Mouse (Mus musculus) liver, embryonic 15.5 days (tissue): ENCODE data around the gene Lamc1. TPM values are rescaled to one million over a fixed set of nuclear protein-coding genes. Genes with fewer than 3 reads are reported as not detected.
A peak's percentile ranks its signal among the peaks of the same experiment; 100 is the strongest.
"Not testable (repeated sequence)": the region's sequence is repeated elsewhere in the genome, so short reads cannot be mapped to it uniquely, and the experiment has no call there.

Source experiments
- ATAC-seq: fragments of 200-750 bp; cut with Nextera tagmentation; 2 replicates; pipeline ENCODE4 v1.8.0; 2017; ENCODE audit warnings: moderate number of reproducible peaks, mild to moderate bottlenecking, moderate library complexity; ENCODE audit not compliant: insufficient read depth
- H3K27ac ChIP-seq: fragments of 300-500 bp; sonication (generic); replicated peaks from 2 replicates; pipeline ENCODE4 v1.5.1; 2015; ENCODE audit warnings: mild to moderate bottlenecking, inconsistent platforms
- H3K27me3 ChIP-seq: fragments of 300-500 bp; sonication (generic); 2 replicates; pipeline ENCODE4 v1.6.1; 2015; ENCODE audit warnings: mild to moderate bottlenecking, inconsistent platforms
- H3K36me3 ChIP-seq: fragments of 300-500 bp; sonication (generic); replicated peaks from 2 replicates; pipeline ENCODE4 v1.6.1; 2015; ENCODE audit warnings: moderate library complexity, mild to moderate bottlenecking, inconsistent platforms
- H3K4me1 ChIP-seq: fragments of 300-500 bp; sonication (generic); replicated peaks from 2 replicates; pipeline ENCODE4 v1.6.1; 2015; ENCODE audit warnings: inconsistent platforms
- H3K4me2 ChIP-seq: fragments of 300-500 bp; sonication (generic); 2 replicates; pipeline ENCODE4 v1.6.1; 2015; ENCODE audit warnings: moderate library complexity, mild to moderate bottlenecking, inconsistent platforms
- H3K4me3 ChIP-seq: fragments of 300-500 bp; sonication (generic); replicated peaks from 2 replicates; pipeline ENCODE4 v1.5.1; 2015; ENCODE audit warnings: mild to moderate bottlenecking, inconsistent platforms
- H3K9ac ChIP-seq: fragments of 300-500 bp; sonication (generic); 2 replicates; pipeline ENCODE4 v1.6.1; 2015; ENCODE audit warnings: moderate library complexity, mild to moderate bottlenecking, inconsistent platforms
- H3K9me3 ChIP-seq: fragments of 300-500 bp; sonication (generic); replicated peaks from 2 replicates; pipeline ENCODE4 v1.6.1; 2016; ENCODE audit warnings: inconsistent platforms
- WGBS: fragments of 180-500 bp; shearing (Covaris S2); methylation state at CpG from one replicate; pipeline ENCODE4 v1.1.7; 2015; ENCODE audit warnings: mixed read lengths; ENCODE audit not compliant: insufficient replicate concordance; 5-methylcytosine and 5-hydroxymethylcytosine counted together
- polyA plus RNA-seq: library from polyadenylated mRNA; unstranded; fragments of >200 nt; fragmentation: Nextera tagmentation; extraction: Ambion mirVana; gene quantifications from 2 replicates; pipeline ENCODE4 v1.2.1, GENCODE M21; 2015

Gene Lamc1
- polyA plus RNA-seq, 1 experiment from 2014 or later, result 7.1 TPM

DNA sequence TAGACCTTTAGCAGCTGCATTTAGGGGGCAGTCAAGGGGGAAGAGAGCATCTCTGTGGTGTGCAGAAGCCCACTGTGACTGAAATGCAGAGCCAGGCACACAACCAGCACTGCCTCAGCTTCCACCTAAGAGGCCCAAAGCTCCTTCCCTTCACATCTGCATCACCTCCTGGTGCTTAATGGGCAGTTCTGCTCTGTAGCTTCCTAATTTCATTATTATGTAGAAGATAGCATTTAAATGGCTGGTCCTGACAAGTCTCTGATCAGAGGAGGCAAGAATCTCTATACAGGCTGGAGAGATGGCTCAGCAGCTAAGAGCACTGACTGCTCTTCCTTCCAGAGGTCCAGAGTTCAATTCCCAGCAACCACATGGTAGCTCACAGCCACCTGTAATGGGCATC lies 16.3 kb downstream of the Lamc1 start:
- Histone ChIP-seq H3K36me3 (no peaks in the 10 kb centered on the region), H3K27ac (no peak overlapping the region), H3K9ac (no peak overlapping the region), H3K4me2 (no peak overlapping the region), H3K4me3 (no peak overlapping the region), H3K9me3 (no peaks in the 10 kb centered on the region), H3K4me1 (peaks cover 10% of the 10 kb centered on the region; the same call in 1 of the 2 replicates), H3K27me3 (no peaks in the 10 kb centered on the region)
- no peak for ATAC-seq

- Histone ChIP-seq H3K9me3 (no peaks in the 10 kb centered on the region), H3K4me2 (no peak overlapping the region), H3K9ac (no peak overlapping the region), H3K36me3 (no peaks in the 10 kb centered on the region), H3K27me3 (no peaks in the 10 kb centered on the region), H3K4me3 (no peak overlapping the region), H3K27ac (no peak overlapping the region), H3K4me1 (0 out of 2 replicates have a peak, but pooled peaks cover 2% of the 10 kb centered on the region)
- 74% methylated on average over 6 of the region's 6 CpGs for WGBS
- no peak for ATAC-seq
Measured at GRCm38 (mm10) chr1:153315121-153315520, 17.5 kb downstream of the Lamc1 start.

GRCm38 (mm10) chr1:153312992-153313391 lies 19.6 kb downstream of the Lamc1 start:
- ATAC-seq, result no peak
- H3K9ac ChIP-seq, result no peak overlapping the region
- no peak overlapping the region for H3K27ac ChIP-seq
- no peak overlapping the region for H3K4me3 ChIP-seq
- 56% methylated on average over 5 of the region's 5 CpGs for WGBS
- H3K36me3 ChIP-seq, result no peaks in the 10 kb centered on the region
- H3K27me3 ChIP-seq, result no peaks in the 10 kb centered on the region
- H3K4me2 ChIP-seq, result no peak overlapping the region
- H3K9me3 ChIP-seq, result no peaks in the 10 kb centered on the region
- H3K4me1 ChIP-seq, result peaks cover 16% of the 10 kb centered on the region

DNA sequence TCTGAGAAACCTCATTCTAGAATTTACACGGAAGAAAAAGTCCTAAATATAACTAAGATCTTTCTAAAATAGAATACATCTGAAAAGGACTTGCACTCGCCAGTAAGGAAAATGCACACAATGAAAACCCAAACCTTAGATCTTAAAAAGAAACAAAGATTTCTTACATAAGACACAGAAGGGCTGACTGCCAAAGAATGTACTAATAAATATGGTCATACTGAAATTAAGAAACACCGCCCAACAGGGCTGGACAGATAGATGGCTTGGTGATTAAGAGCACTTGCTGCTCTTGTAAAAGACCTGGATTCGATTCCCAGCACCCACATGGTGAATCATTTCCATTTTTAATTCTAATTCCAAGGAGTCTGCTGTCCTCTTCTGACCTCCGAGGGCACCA lies 22.4 kb downstream of the Lamc1 start:
- peaks cover 25% of the 10 kb centered on the region for H3K4me1 ChIP-seq
- WGBS, result 64% methylated on average over 5 of the region's 5 CpGs
- no peaks in the 10 kb centered on the region for H3K36me3 ChIP-seq
- no peak overlapping the region for H3K27ac ChIP-seq
- no peaks in the 10 kb centered on the region for H3K9me3 ChIP-seq
- H3K4me3 ChIP-seq, result no peak overlapping the region
- no peak for ATAC-seq
- no peak overlapping the region for H3K4me2 ChIP-seq
- no peak overlapping the region for H3K9ac ChIP-seq
- H3K27me3 ChIP-seq, result no peaks in the 10 kb centered on the region

GRCm38 (mm10) chr1:153309310-153309709 lies 23.3 kb downstream of the Lamc1 start:
- ATAC-seq, result no peak
- H3K27ac ChIP-seq, result no peak overlapping the region
- H3K4me2 ChIP-seq, result no peak overlapping the region
- no peaks in the 10 kb centered on the region for H3K27me3 ChIP-seq
- no peak overlapping the region for H3K4me3 ChIP-seq
- no peaks in the 10 kb centered on the region for H3K36me3 ChIP-seq
- peaks cover 25% of the 10 kb centered on the region for H3K4me1 ChIP-seq
- H3K9ac ChIP-seq, result no peak overlapping the region
- WGBS, result 54% methylated on average over 4 of the region's 4 CpGs
- H3K9me3 ChIP-seq, result no peaks in the 10 kb centered on the region

- no peaks in the 10 kb centered on the region for H3K9me3 ChIP-seq
- peaks cover 25% of the 10 kb centered on the region for H3K4me1 ChIP-seq
- 45% methylated on average over 10 of the region's 10 CpGs for WGBS
- H3K27ac ChIP-seq, result 0 out of 2 replicates have a peak overlapping the region, but pooled peaks have one; percentile 39
- H3K9ac ChIP-seq, result no peak overlapping the region
- no peak overlapping the region for H3K4me3 ChIP-seq
- H3K27me3 ChIP-seq, result no peaks in the 10 kb centered on the region
- ATAC-seq, result no peak
- H3K4me2 ChIP-seq, result no peak overlapping the region
- H3K36me3 ChIP-seq, result no peaks in the 10 kb centered on the region
Measured at GRCm38 (mm10) chr1:153308915-153309296, 23.7 kb downstream of the Lamc1 start.

DNA sequence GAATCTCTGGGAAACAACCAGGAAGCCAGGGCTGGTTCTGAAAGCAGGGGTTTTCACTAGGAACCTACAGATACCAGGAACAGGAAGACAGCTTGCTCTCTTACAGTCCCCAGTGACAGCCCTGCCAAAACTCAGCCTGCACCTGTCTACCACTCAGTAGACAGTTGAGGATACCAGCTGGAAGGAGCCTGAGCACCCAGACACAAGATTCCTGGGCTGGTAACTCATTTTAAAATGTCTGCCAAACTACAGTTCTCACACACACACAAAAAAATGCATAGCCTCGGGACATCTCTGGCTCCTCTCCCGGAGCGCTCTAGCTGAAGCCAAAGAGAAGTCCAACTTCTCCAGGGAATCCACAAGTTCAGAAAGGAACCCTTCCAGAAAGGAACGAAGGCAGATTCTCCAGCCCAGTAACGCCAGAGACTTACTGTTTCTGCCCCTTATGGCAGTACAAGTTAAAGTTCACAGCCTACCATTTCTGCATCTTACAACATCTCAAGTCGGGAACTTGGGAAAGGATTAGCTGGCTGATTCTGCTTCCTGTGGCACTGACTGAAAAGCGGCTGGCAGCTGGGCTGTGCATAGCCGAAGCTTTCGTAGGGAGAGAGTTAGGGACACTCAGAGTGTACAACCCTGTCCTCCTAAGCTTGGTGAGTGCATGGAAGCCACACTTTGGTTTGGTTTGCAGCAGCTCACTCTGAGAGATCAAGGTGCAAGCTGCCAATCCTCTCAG lies 24.2 kb downstream of the Lamc1 start:
- Histone ChIP-seq H3K9me3 (no peaks in the 10 kb centered on the region), H3K4me3 (no peak overlapping the region), H3K4me1 (peaks cover 26% of the 10 kb centered on the region), H3K36me3 (no peaks in the 10 kb centered on the region), H3K27me3 (no peaks in the 10 kb centered on the region), H3K4me2 (0 out of 2 replicates have a peak overlapping the region, but pooled peaks have one; percentile 29), H3K27ac (peak overlapping the region; percentile 39; the same call in 1 of the 2 replicates), H3K9ac (no peak overlapping the region)
- WGBS, result 69% methylated on average over 9 of the region's 9 CpGs
- ATAC-seq, result no peak

GRCm38 (mm10) chr1:153307509-153308178 lies 24.9 kb downstream of the Lamc1 start:
- 0 out of 2 replicates have a peak, but pooled peaks have one; percentile 25 for ATAC-seq
- no peak overlapping the region for H3K4me3 ChIP-seq
- no peak overlapping the region for H3K9ac ChIP-seq
- H3K27me3 ChIP-seq, result no peaks in the 10 kb centered on the region
- H3K4me2 ChIP-seq, result peak overlapping the region; percentile 29
- H3K4me1 ChIP-seq, result peaks cover 27% of the 10 kb centered on the region
- 50% methylated on average over 12 of the region's 12 CpGs for WGBS
- H3K36me3 ChIP-seq, result no peaks in the 10 kb centered on the region
- peak overlapping the region; percentile 51; the same call in 1 of the 2 replicates for H3K27ac ChIP-seq
- H3K9me3 ChIP-seq, result no peaks in the 10 kb centered on the region

DNA sequence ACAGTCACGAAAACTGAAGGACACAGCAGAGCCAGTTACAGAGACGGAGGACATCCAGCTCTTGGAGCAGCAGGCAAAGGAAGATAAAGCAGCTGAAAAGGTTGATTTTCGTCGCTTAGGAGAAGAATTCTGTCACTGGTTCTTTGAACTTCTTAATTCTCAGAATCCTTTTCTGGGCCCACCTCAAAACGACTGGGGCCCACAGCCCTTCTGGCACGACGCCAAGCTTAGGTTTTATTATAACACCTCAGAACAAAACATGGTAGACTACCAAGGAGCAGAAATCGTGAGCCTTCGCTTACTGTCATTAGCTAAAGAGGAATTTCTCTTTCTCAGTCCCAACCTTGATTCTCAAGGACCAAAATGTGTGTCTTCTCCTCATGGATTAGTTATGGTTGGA lies 26.9 kb downstream of the Lamc1 start:
- 54% methylated on average over 9 of the region's 9 CpGs for WGBS
- H3K4me2 ChIP-seq, ATAC-seq, H3K9me3 ChIP-seq, H3K36me3 ChIP-seq, H3K27me3 ChIP-seq, H3K4me3 ChIP-seq, H3K9ac ChIP-seq, H3K27ac ChIP-seq: not testable (repeated sequence)
- peaks cover 27% of the 10 kb centered on the region for H3K4me1 ChIP-seq

GRCm38 (mm10) chr1:153305249-153305648 lies 27.3 kb downstream of the Lamc1 start:
- WGBS, result 82% methylated on average over 22 of the region's 22 CpGs
- peaks cover 27% of the 10 kb centered on the region for H3K4me1 ChIP-seq
- not testable (repeated sequence) for ATAC-seq, H3K4me3 ChIP-seq, H3K36me3 ChIP-seq, H3K9me3 ChIP-seq, H3K9ac ChIP-seq, H3K4me2 ChIP-seq, H3K27me3 ChIP-seq, H3K27ac ChIP-seq

GRCm38 (mm10) chr1:153299436-153299835 lies 33.1 kb downstream of the Lamc1 start:
- WGBS, result 23% methylated on average over 5 of the region's 5 CpGs
- H3K4me3 ChIP-seq, H3K27me3 ChIP-seq, H3K9me3 ChIP-seq, H3K4me1 ChIP-seq, H3K36me3 ChIP-seq, ATAC-seq, H3K4me2 ChIP-seq, H3K9ac ChIP-seq, H3K27ac ChIP-seq: not testable (repeated sequence)
